ENCODE assay signal across 8 mouse cellular contexts in genomic region chr11:61579878-61580381, GRCm38 (mm10). TPM values are rescaled to one million over a fixed set of nuclear protein-coding genes. Genes with fewer than 3 reads are reported as not detected.
DNase-seq lines count a peak whose midpoint lies in the region; ATAC-seq and TF ChIP-seq lines count a peak whose summit lies in the region.

No protein-coding gene starts in this region.

- WGBS in liver, embryonic 12.5 days (ENCODE audit: insufficient replicate concordance), result 76% methylated on average over 7 of the region's 7 CpGs
- WGBS in forebrain, embryonic 14.5 days, result 84% methylated on average over 7 of the region's 7 CpGs
- 71% methylated on average over 7 of the region's 7 CpGs for WGBS in kidney, postnatal 0 days
- WGBS in neural tube, embryonic 15.5 days, result 89% methylated on average over 7 of the region's 7 CpGs

- no peak overlapping the region for H3K27ac ChIP-seq in liver, embryonic 12.5 days
- H3K27ac ChIP-seq in forebrain, embryonic 14.5 days (ENCODE audit: low read depth, low read length), result no peak overlapping the region
- H3K27ac ChIP-seq in kidney, postnatal 0 days, result peak overlapping the region; percentile 88; the same call in 1 of the 2 replicates
- H3K27ac ChIP-seq in neural tube, embryonic 15.5 days (replicated peaks), result peak overlapping the region; percentile 90; the same call in 1 of the 2 replicates

- DNase-seq in liver, result no peak
- DNase-seq in forebrain, embryonic 14.5 days (ENCODE audit: low spot score), result no peak
- no peak for DNase-seq in kidney, postnatal 0 days (ENCODE audit: low spot score)
- no peak for DNase-seq in B cell, adult 2 months
- no peak for DNase-seq in urinary bladder, adult 18-20 months (ENCODE audit: low spot score in 2 of 2)
- no peak for DNase-seq in frontal cortex, postnatal 10 days (ENCODE audit: low spot score in 2 of 2)

- peak overlapping the region; percentile 96 for H3K4me2 ChIP-seq in liver, embryonic 12.5 days
- H3K4me2 ChIP-seq in forebrain, embryonic 14.5 days (ENCODE audit: low read length), result no peak overlapping the region
- peak overlapping the region; percentile 95; the same call in 1 of the 2 replicates for H3K4me2 ChIP-seq in kidney, postnatal 0 days (ENCODE audit: low read length)
- peak overlapping the region; percentile 70 for H3K4me2 ChIP-seq in neural tube, embryonic 15.5 days

- H3K4me1 ChIP-seq in liver, embryonic 12.5 days, result peaks cover 15% of the 10 kb centered on the region
- peaks cover 15% of the 10 kb centered on the region for H3K4me1 ChIP-seq in forebrain, embryonic 14.5 days (ENCODE audit: control insufficient read depth, insufficient read depth, low read length)
- peaks cover 11% of the 10 kb centered on the region for H3K4me1 ChIP-seq in kidney, postnatal 0 days (replicated peaks; ENCODE audit: insufficient read depth, low read length)
- H3K4me1 ChIP-seq in neural tube, embryonic 15.5 days, result peaks cover 24% of the 10 kb centered on the region

- no peak for ATAC-seq in liver, embryonic 12.5 days
- no peak for ATAC-seq in forebrain, embryonic 14.5 days
- no peak for ATAC-seq in kidney, postnatal 0 days (replicated peaks; ENCODE audit: low FRiP score, low read depth)
- ATAC-seq in neural tube, embryonic 15.5 days (ENCODE audit: low FRiP score), result no peak

- H3K9me3 ChIP-seq in liver, embryonic 12.5 days (replicated peaks), result no peaks in the 10 kb centered on the region
- H3K9me3 ChIP-seq in forebrain, embryonic 14.5 days (replicated peaks; ENCODE audit: control insufficient read depth, low read length), result no peaks in the 10 kb centered on the region
- no peaks in the 10 kb centered on the region for H3K9me3 ChIP-seq in kidney, postnatal 0 days (replicated peaks; ENCODE audit: low read length)
- H3K9me3 ChIP-seq in neural tube, embryonic 15.5 days (replicated peaks), result no peaks in the 10 kb centered on the region

- no peak overlapping the region for H3K9ac ChIP-seq in liver, embryonic 12.5 days
- H3K9ac ChIP-seq in forebrain, embryonic 14.5 days (ENCODE audit: low read length), result no peak overlapping the region
- H3K9ac ChIP-seq in kidney, postnatal 0 days (ENCODE audit: low read depth, low read length), result no peak overlapping the region
- H3K9ac ChIP-seq in neural tube, embryonic 15.5 days (replicated peaks), result no peak overlapping the region

- peaks cover 75% of the 10 kb centered on the region for H3K27me3 ChIP-seq in liver, embryonic 12.5 days (replicated peaks)
- no peaks in the 10 kb centered on the region for H3K27me3 ChIP-seq in forebrain, embryonic 14.5 days (replicated peaks; ENCODE audit: control insufficient read depth, insufficient read depth, low read length)
- H3K27me3 ChIP-seq in kidney, postnatal 0 days (ENCODE audit: insufficient read depth, low read length), result no peaks in the 10 kb centered on the region
- H3K27me3 ChIP-seq in neural tube, embryonic 15.5 days (replicated peaks), result no peaks in the 10 kb centered on the region

- no peaks in the 10 kb centered on the region for H3K36me3 ChIP-seq in liver, embryonic 12.5 days
- no peaks in the 10 kb centered on the region for H3K36me3 ChIP-seq in forebrain, embryonic 14.5 days (ENCODE audit: control insufficient read depth, insufficient read depth, low read length)
- H3K36me3 ChIP-seq in kidney, postnatal 0 days (ENCODE audit: insufficient read depth, low read length), result no peaks in the 10 kb centered on the region
- no peaks in the 10 kb centered on the region for H3K36me3 ChIP-seq in neural tube, embryonic 15.5 days

- H3K4me3 ChIP-seq in liver, embryonic 12.5 days, result peak overlapping the region; percentile 68
- peak overlapping the region; percentile 81 for H3K4me3 ChIP-seq in forebrain, embryonic 14.5 days (ENCODE audit: low read depth, low read length)
- H3K4me3 ChIP-seq in kidney, postnatal 0 days (replicated peaks; ENCODE audit: low read depth, low read length), result peak overlapping the region; percentile 79; the same call in 1 of the 2 replicates
- peak overlapping the region; percentile 92 for H3K4me3 ChIP-seq in neural tube, embryonic 15.5 days (replicated peaks)

- TF ChIP-seq CTCF in kidney, postnatal 0 days (IDR thresholded peaks at IDR 0.05; ENCODE audit: low read depth), result no peak

RNA-seq across cellular contexts. Expression of gene Epn2, which starts 0.4 kb away (rescaled TPM):
- polyA plus RNA-seq in liver, embryonic 12.5 days (2016; fragmentation: Nextera tagmentation; extraction: Ambion mirVana), result 5.2 and 6.2 TPM in 2 replicates
- 54.3 and 72.2 TPM in 2 replicates for polyA plus RNA-seq in forebrain, embryonic 14.5 days (2014; fragmentation: Nextera tagmentation; extraction: Ambion mirVana)
- 22.1 and 22.4 TPM in 2 replicates for polyA plus RNA-seq in kidney, postnatal 0 days (2015; fragmentation: Nextera tagmentation; extraction: Ambion mirVana)
- 55.7 and 60.1 TPM in 2 replicates for polyA plus RNA-seq in neural tube, embryonic 15.5 days (2015; fragmentation: Nextera tagmentation; extraction: Ambion mirVana)

Comparison
In these comparisons a context has a peak if more than half of its experiments do, and no peak if none do; other contexts are left out.
1. H3K27ac ChIP-seq: peak in kidney, postnatal 0 days (single experiment) and neural tube, embryonic 15.5 days (single experiment); none in liver, embryonic 12.5 days (single experiment) and forebrain, embryonic 14.5 days (single experiment).
2. Peak in every context shown above with its lines, with median percentiles within 50 percentile points of each other: H3K4me3 ChIP-seq.